Mouse (Mus musculus): ENCODE results near the gene Cyth3. TPM values are rescaled to one million over a fixed set of nuclear protein-coding genes. Genes with fewer than 3 reads are reported as not detected.

Cyth3 gene
- polyA plus RNA-seq, 1 experiment from 2014 or later: 24.0 TPM

- ATAC-seq: peak; percentile 97
- in situ Hi-C loops (cut with MboI; ENCODE audit: low pct_unique_long_range_greater_than_20kb): no loop called here
- peak; percentile 86 for DNase-seq (ENCODE audit: low read depth, low spot score)
- ChIA-PET POLR2A (interaction anchor here (0.5 to 1.6 kb wide), 6 partner anchors 25 to 183 kb away, joined by 3 to 6 read pairs (median 3); partner anchors contain the start of gene Eif2ak1), CTCF (interaction anchor here (0.8 to 2.8 kb wide), 6 partner anchors 9 to 242 kb away, joined by 3 to 15 read pairs (median 4); no protein-coding TSS in a partner anchor)
- peaks cover 6% of the 10 kb centered on the region for H3K27me3 ChIP-seq
- TF ChIP-seq CTCF (IDR thresholded peaks at IDR 0.05): peak; percentile 72
These were observed 110.1 kb downstream of the Cyth3 start, which contains the start of gene Usp42 for GRCm38 (mm10) chr5:143732180-143732891. Gene Usp42 (minus strand): TSS chr5:143732280.

- ChIA-PET POLR2A (no interaction called here), CTCF (no interaction called here)
- in situ Hi-C loops (cut with MboI; ENCODE audit: low pct_unique_long_range_greater_than_20kb): no loop called here
- peaks cover 6% of the 10 kb centered on the region for H3K27me3 ChIP-seq
- no peak for TF ChIP-seq CTCF (IDR thresholded peaks at IDR 0.05)
- ATAC-seq (no peak), DNase-seq (ENCODE audit: low read depth, low spot score) (no peak)
These were observed 127.5 kb downstream of the Cyth3 start for GRCm38 (mm10) chr5:143749630-143750208.

- TF ChIP-seq CTCF (IDR thresholded peaks at IDR 0.05): no peak
- H3K27me3 ChIP-seq: no peaks in the 10 kb centered on the region
- ChIA-PET POLR2A (no interaction called here), CTCF (no interaction called here)
- ATAC-seq (no peak), DNase-seq (ENCODE audit: low read depth, low spot score) (no peak)
- in situ Hi-C loops (cut with MboI; ENCODE audit: low pct_unique_long_range_greater_than_20kb): no loop called here
These were observed 133.4 kb downstream of the Cyth3 start for GRCm38 (mm10) chr5:143755529-143756141.

- ChIA-PET CTCF (no interaction called here), POLR2A (interaction anchor here (0.9 to 1.4 kb wide), 2 partner anchors 10 to 25 kb away, joined by 3 read pairs; no protein-coding TSS in a partner anchor)
- in situ Hi-C loops (cut with MboI; ENCODE audit: low pct_unique_long_range_greater_than_20kb): no loop called here
- ATAC-seq (peak; percentile 77), DNase-seq (ENCODE audit: low read depth, low spot score) (no peak)
- no peak for TF ChIP-seq CTCF (IDR thresholded peaks at IDR 0.05)
- H3K27me3 ChIP-seq: no peaks in the 10 kb centered on the region
These were observed 135.7 kb downstream of the Cyth3 start for GRCm38 (mm10) chr5:143757755-143758443.

GRCm38 (mm10) chr5:143759554-143759953 is 137.3 kb downstream of the Cyth3 start:
- CTCF ChIA-PET: no interaction called here
- in situ Hi-C loops (cut with MboI; ENCODE audit: low pct_unique_long_range_greater_than_20kb): no loop called here
- H3K27me3 ChIP-seq: no peaks in the 10 kb centered on the region
- ATAC-seq (no peak), DNase-seq (ENCODE audit: low read depth, low spot score) (no peak)
- POLR2A ChIA-PET: no interaction called here
- no peak for TF ChIP-seq CTCF (IDR thresholded peaks at IDR 0.05)

Other genes with a start within 250 kb of the Cyth3 start
- gene Kdelr2, start 218.6 kb upstream of the Cyth3 start, polyA plus RNA-seq (2021): 117 TPM
- 7.3 TPM for gene Daglb, start 157.9 kb upstream of the Cyth3 start, polyA plus RNA-seq (2021)
- gene Rac1, start 94.4 kb upstream of the Cyth3 start, polyA plus RNA-seq (2021): 464 TPM
- 16.8 TPM for gene Usp42, start 109.8 kb downstream of the Cyth3 start, polyA plus RNA-seq (2021)
- gene Eif2ak1, start 195.3 kb downstream of the Cyth3 start, polyA plus RNA-seq (2021): 41.1 TPM

Data from Patski (cell line).